Mouse (Mus musculus) brain, embryonic 14.5 days (tissue): ENCODE data around the gene Bach2.

ENCODE experiments used
- CTCF ChIP-seq: fragments of 200-500 bp; IDR thresholded peaks from 2 replicates; pipeline ENCODE4 v1.5.1; 2012; ENCODE audit warnings: inconsistent platforms, mild to moderate bottlenecking, moderate library complexity, borderline replicate concordance; ENCODE audit not compliant: insufficient read depth, insufficient read length; ENCODE audit errors: extremely low read depth
- POLR2A ChIP-seq: fragments of 200-500 bp; IDR thresholded peaks from 2 replicates; pipeline ENCODE4 v1.6.1; 2012; ENCODE audit warnings: mild to moderate bottlenecking, inconsistent platforms, borderline replicate concordance; ENCODE audit not compliant: poor library complexity, insufficient read depth, insufficient read length, severe bottlenecking; ENCODE audit errors: extremely low read depth

GRCm38 (mm10) chr4:32266731-32267130 is 28.1 kb downstream of the Bach2 start:
- TF ChIP-seq CTCF: no peak
- no peak for TF ChIP-seq POLR2A
